ENCODE assay signal across 24 mouse cellular contexts in genomic region chr14:78533701-78534100, GRCm38 (mm10). TPM values are rescaled to one million over a fixed set of nuclear protein-coding genes. Genes with fewer than 3 reads are reported as not detected.
A peak's percentile ranks its signal among the peaks of the same experiment; 100 is the strongest.
DNase-seq lines count a peak whose midpoint lies in the region; ATAC-seq and TF ChIP-seq lines count a peak whose summit lies in the region.
"Had no signal": no experiment of that assay in that cellular context is flagged by ENCODE, and none has a peak within 500 bp of the region (broad histone marks: within the 10 kb centered on the region; RNA-seq: fewer than 3 reads in every experiment).

No protein-coding gene starts in this region.

- no peaks in the 10 kb centered on the region for H3K27me3 ChIP-seq in heart, embryonic 12.5 days (replicated peaks)
- no peaks in the 10 kb centered on the region for H3K27me3 ChIP-seq in lung, embryonic 14.5 days (ENCODE audit: insufficient read depth, low read length)
- H3K27me3 ChIP-seq in midbrain, embryonic 13.5 days = no peaks in the 10 kb centered on the region
- no peaks in the 10 kb centered on the region for H3K27me3 ChIP-seq in midbrain, embryonic 10.5 days (ENCODE audit: low read depth, poor library complexity, severe bottlenecking)
- no peaks in the 10 kb centered on the region for H3K27me3 ChIP-seq in midbrain, embryonic 14.5 days (ENCODE audit: control insufficient read depth, insufficient read depth, low read length)
- H3K27me3 ChIP-seq in forebrain, embryonic 15.5 days = no peaks in the 10 kb centered on the region
- H3K27me3 ChIP-seq: forebrain, embryonic 13.5 days; heart, embryonic 13.5 days had no signal

- H3K36me3 ChIP-seq in heart, embryonic 12.5 days = no peaks in the 10 kb centered on the region
- H3K36me3 ChIP-seq in lung, embryonic 14.5 days (ENCODE audit: insufficient read depth) = no peaks in the 10 kb centered on the region
- H3K36me3 ChIP-seq in midbrain, embryonic 13.5 days = no peaks in the 10 kb centered on the region
- no peaks in the 10 kb centered on the region for H3K36me3 ChIP-seq in midbrain, embryonic 10.5 days
- no peaks in the 10 kb centered on the region for H3K36me3 ChIP-seq in midbrain, embryonic 14.5 days (ENCODE audit: control insufficient read depth, insufficient read depth, low read length)
- no peaks in the 10 kb centered on the region for H3K36me3 ChIP-seq in forebrain, embryonic 15.5 days
- H3K36me3 ChIP-seq: heart, embryonic 13.5 days had no signal

- no peak for TF ChIP-seq CTCF in lung, embryonic 14.5 days (IDR thresholded peaks at IDR 0.05; ENCODE audit: low read depth)

- no peak overlapping the region for H3K27ac ChIP-seq in heart, embryonic 12.5 days (ENCODE audit: poor library complexity, severe bottlenecking)
- no peak overlapping the region for H3K27ac ChIP-seq in lung, embryonic 14.5 days (ENCODE audit: low read depth)
- no peak overlapping the region for H3K27ac ChIP-seq in midbrain, embryonic 13.5 days
- no peak overlapping the region for H3K27ac ChIP-seq in midbrain, embryonic 10.5 days (replicated peaks)
- no peak overlapping the region for H3K27ac ChIP-seq in midbrain, embryonic 14.5 days (replicated peaks; ENCODE audit: low read depth, low read length)
- no peak overlapping the region for H3K27ac ChIP-seq in forebrain, embryonic 15.5 days (replicated peaks)
- H3K27ac ChIP-seq: forebrain, embryonic 10.5 days; forebrain, embryonic 13.5 days; gastrocnemius, adult 2 months; hindbrain, embryonic 14.5 days had no signal

- 92% methylated on average over 3 of the region's 3 CpGs for WGBS in heart, embryonic 12.5 days
- 47% methylated on average over 3 of the region's 3 CpGs for WGBS in lung, embryonic 14.5 days
- 95% methylated on average over 3 of the region's 3 CpGs for WGBS in midbrain, embryonic 13.5 days
- WGBS in midbrain, embryonic 10.5 days = 92% methylated on average over 3 of the region's 3 CpGs
- 94% methylated on average over 3 of the region's 3 CpGs for WGBS in midbrain, embryonic 14.5 days
- 87% methylated on average over 3 of the region's 3 CpGs for WGBS in forebrain, embryonic 15.5 days

- no peak overlapping the region for H3K9ac ChIP-seq in heart, embryonic 12.5 days
- no peak overlapping the region for H3K9ac ChIP-seq in lung, embryonic 14.5 days
- H3K9ac ChIP-seq in midbrain, embryonic 13.5 days (replicated peaks) = no peak overlapping the region
- H3K9ac ChIP-seq in midbrain, embryonic 14.5 days (replicated peaks; ENCODE audit: low read length) = no peak overlapping the region
- no peak overlapping the region for H3K9ac ChIP-seq in forebrain, embryonic 15.5 days (replicated peaks)
- H3K9ac ChIP-seq: forebrain, embryonic 13.5 days; forebrain, postnatal 0 days; heart, embryonic 13.5 days; hindbrain, embryonic 14.5 days had no signal

- H3K4me1 ChIP-seq in heart, embryonic 12.5 days (replicated peaks) = peaks cover 48% of the 10 kb centered on the region
- peaks cover 27% of the 10 kb centered on the region for H3K4me1 ChIP-seq in lung, embryonic 14.5 days (ENCODE audit: insufficient read depth)
- H3K4me1 ChIP-seq in midbrain, embryonic 13.5 days (replicated peaks) = peaks cover 50% of the 10 kb centered on the region
- peaks cover 35% of the 10 kb centered on the region for H3K4me1 ChIP-seq in midbrain, embryonic 10.5 days
- H3K4me1 ChIP-seq in midbrain, embryonic 14.5 days (ENCODE audit: control insufficient read depth, insufficient read depth, low read length) = peaks cover 25% of the 10 kb centered on the region
- peaks cover 37% of the 10 kb centered on the region for H3K4me1 ChIP-seq in forebrain, embryonic 15.5 days

- no peak overlapping the region for H3K4me2 ChIP-seq in heart, embryonic 12.5 days
- H3K4me2 ChIP-seq in lung, embryonic 14.5 days = 0 out of 2 replicates have a peak overlapping the region, but pooled peaks have one; percentile 12
- H3K4me2 ChIP-seq in midbrain, embryonic 13.5 days (replicated peaks) = peak overlapping the region; percentile 9; the same call in 1 of the 2 replicates
- H3K4me2 ChIP-seq in midbrain, embryonic 14.5 days (ENCODE audit: low read length) = peak overlapping the region; percentile 11; the same call in 1 of the 2 replicates
- no peak overlapping the region for H3K4me2 ChIP-seq in forebrain, embryonic 15.5 days (replicated peaks)
- H3K4me2 ChIP-seq: forebrain, embryonic 13.5 days; heart, embryonic 13.5 days; hindbrain, embryonic 14.5 days had no signal

- no peaks in the 10 kb centered on the region for H3K9me3 ChIP-seq in heart, embryonic 12.5 days (replicated peaks)
- H3K9me3 ChIP-seq in lung, embryonic 14.5 days (ENCODE audit: low read depth, low read length) = no peaks in the 10 kb centered on the region
- no peaks in the 10 kb centered on the region for H3K9me3 ChIP-seq in midbrain, embryonic 13.5 days
- H3K9me3 ChIP-seq in midbrain, embryonic 10.5 days (replicated peaks) = no peaks in the 10 kb centered on the region
- H3K9me3 ChIP-seq in midbrain, embryonic 14.5 days (ENCODE audit: control insufficient read depth, low read length) = no peaks in the 10 kb centered on the region
- H3K9me3 ChIP-seq in forebrain, embryonic 15.5 days = no peaks in the 10 kb centered on the region
- H3K9me3 ChIP-seq: forebrain, embryonic 10.5 days; forebrain, embryonic 13.5 days; heart, embryonic 13.5 days had no signal

- H3K4me3 ChIP-seq in heart, embryonic 12.5 days = no peak overlapping the region
- H3K4me3 ChIP-seq in lung, embryonic 14.5 days (ENCODE audit: low read depth, low read length) = no peak overlapping the region
- no peak overlapping the region for H3K4me3 ChIP-seq in midbrain, embryonic 13.5 days (replicated peaks)
- no peak overlapping the region for H3K4me3 ChIP-seq in midbrain, embryonic 10.5 days
- H3K4me3 ChIP-seq in midbrain, embryonic 14.5 days (replicated peaks; ENCODE audit: low read depth, low read length) = no peak overlapping the region
- H3K4me3 ChIP-seq in forebrain, embryonic 15.5 days = no peak overlapping the region
- H3K4me3 ChIP-seq: forebrain, embryonic 10.5 days; forebrain, embryonic 13.5 days; gastrocnemius, adult 2 months; heart, embryonic 13.5 days had no signal

- ATAC-seq in heart, embryonic 12.5 days (ENCODE audit: insufficient number of reproducible peaks, low FRiP score) = no peak
- no peak for ATAC-seq in lung, embryonic 14.5 days (ENCODE audit: insufficient read depth)
- ATAC-seq in midbrain, embryonic 13.5 days = no peak
- ATAC-seq in midbrain, embryonic 14.5 days (ENCODE audit: low FRiP score, low TSS enrichment) = no peak
- ATAC-seq in forebrain, embryonic 15.5 days (replicated peaks) = no peak
- ATAC-seq: activated CD4-positive, CD25-positive, alpha-beta regulatory T cell, adult 4 months; forebrain, embryonic 13.5 days; forebrain, postnatal 0 days had no signal

- peak; percentile 56 for DNase-seq in heart, adult 11 months
- DNase-seq in lung, embryonic 14.5 days = peak; percentile 52
- DNase-seq in lung, postnatal 10 days = no peak
- DNase-seq in midbrain, embryonic 10.5 days (ENCODE audit: low spot score) = no peak
- no peak for DNase-seq in midbrain, embryonic 14.5 days
- DNase-seq: adrenal gland, adult 8-10 months; adrenal gland, postnatal 25 days; cerebellum, adult 11-12 months; cerebellum, adult 8-10 months; cerebellum, postnatal 10 days; forebrain, postnatal 0 days; gastrocnemius, adult 2 months; gastrocnemius, postnatal 14 days; heart, adult 18-20 months; heart, postnatal 14 days; heart, postnatal 4 days had no signal

RNA-seq across cellular contexts. Expression of gene Akap11, which starts 2.9 kb away (rescaled TPM):
- polyA plus RNA-seq in heart, embryonic 12.5 days (2016; fragmentation: Nextera tagmentation; extraction: Ambion mirVana) = 20.0 and 20.7 TPM in 2 replicates
- 18.3 and 18.9 TPM in 2 replicates for polyA plus RNA-seq in lung, embryonic 14.5 days (2014; fragmentation: Nextera tagmentation; extraction: Ambion mirVana)
- polyA plus RNA-seq in midbrain, embryonic 13.5 days (2015; fragmentation: Nextera tagmentation; extraction: Ambion mirVana) = 38.7 and 39.4 TPM in 2 replicates
- 15.6 and 17.9 TPM in 2 replicates for polyA plus RNA-seq in midbrain, embryonic 10.5 days (2016; fragmentation: Nextera tagmentation; extraction: Ambion mirVana)
- polyA plus RNA-seq in midbrain, embryonic 14.5 days (2014; fragmentation: Nextera tagmentation; extraction: Ambion mirVana) = 39.6 and 40.6 TPM in 2 replicates
- polyA plus RNA-seq in forebrain, embryonic 15.5 days (2015; fragmentation: Nextera tagmentation; extraction: Ambion mirVana) = 38.5 and 39.2 TPM in 2 replicates

Comparison
In these comparisons a context has a peak if more than half of its experiments do, and no peak if none do; other contexts are left out.
1. DNase-seq: peak in heart, adult 11 months (single experiment) and lung, embryonic 14.5 days (single experiment); none in lung, postnatal 10 days (single experiment), midbrain, embryonic 10.5 days (single experiment) and midbrain, embryonic 14.5 days (single experiment).
2. H3K4me2 ChIP-seq: peak in lung, embryonic 14.5 days (single experiment), midbrain, embryonic 13.5 days (single experiment) and midbrain, embryonic 14.5 days (single experiment); none in heart, embryonic 12.5 days (single experiment) and forebrain, embryonic 15.5 days (single experiment).